Mouse (Mus musculus) embryo, embryonic 10 days (tissue): ENCODE measurements around the gene Dnaja4.
A peak's percentile ranks its signal among the peaks of the same experiment; 100 is the strongest.

Experiments
- DNase-seq: peaks from one replicate; pipeline ENCODE4 v3.0.0-alpha.2; 2015; ENCODE audit warnings: low spot score

Dnaja4 gene

GRCm38 (mm10) chr9:54699345-54700173, 886 bp downstream of the Dnaja4 start:
- DNase-seq = peak; percentile 47

GRCm38 (mm10) chr9:54700174-54700475, 1.5 kb downstream of the Dnaja4 start:
- no peak for DNase-seq

DNA sequence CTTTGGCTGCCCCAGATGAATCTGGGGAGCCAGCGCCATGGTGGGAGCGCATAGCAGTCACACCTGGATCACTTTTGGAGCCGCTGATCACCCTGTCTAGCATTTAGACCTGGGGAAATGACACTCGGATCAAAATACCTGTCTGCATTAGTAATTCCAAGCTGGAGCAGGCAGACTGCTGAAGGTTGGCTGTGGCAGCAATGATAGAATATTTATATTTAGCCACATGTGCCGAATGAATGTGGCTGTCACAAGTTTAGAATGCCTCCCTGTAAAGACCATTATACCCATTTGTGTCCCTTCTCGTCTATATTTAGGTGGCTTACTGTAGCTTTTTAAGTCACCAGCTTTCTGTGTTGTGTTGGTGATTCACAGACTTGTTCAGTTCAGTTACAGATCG, 2.1 kb downstream of the Dnaja4 start:
- no peak for DNase-seq

DNA sequence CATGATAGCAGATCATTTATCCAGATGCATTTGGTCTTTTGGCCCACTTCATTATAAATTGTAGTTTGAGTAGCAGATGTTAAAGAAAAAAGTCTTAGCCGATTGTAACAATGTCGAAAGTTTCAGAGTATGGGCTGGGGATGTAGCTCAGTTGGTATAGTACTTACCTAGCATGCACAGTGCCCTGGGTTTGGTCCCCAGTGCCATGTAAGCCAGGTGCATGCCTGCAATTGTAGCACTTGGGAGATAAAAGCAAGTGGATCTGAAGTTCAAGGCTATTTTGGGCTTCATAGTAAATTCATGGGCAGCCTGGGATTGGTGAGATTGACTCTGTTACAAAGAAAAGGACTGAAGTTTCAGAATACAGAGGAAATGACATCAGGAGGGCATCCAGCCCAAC, 3.9 kb downstream of the Dnaja4 start:
- DNase-seq = no peak

GRCm38 (mm10) chr9:54704361-54704760, 5.7 kb downstream of the Dnaja4 start:
- DNase-seq = no peak

DNA sequence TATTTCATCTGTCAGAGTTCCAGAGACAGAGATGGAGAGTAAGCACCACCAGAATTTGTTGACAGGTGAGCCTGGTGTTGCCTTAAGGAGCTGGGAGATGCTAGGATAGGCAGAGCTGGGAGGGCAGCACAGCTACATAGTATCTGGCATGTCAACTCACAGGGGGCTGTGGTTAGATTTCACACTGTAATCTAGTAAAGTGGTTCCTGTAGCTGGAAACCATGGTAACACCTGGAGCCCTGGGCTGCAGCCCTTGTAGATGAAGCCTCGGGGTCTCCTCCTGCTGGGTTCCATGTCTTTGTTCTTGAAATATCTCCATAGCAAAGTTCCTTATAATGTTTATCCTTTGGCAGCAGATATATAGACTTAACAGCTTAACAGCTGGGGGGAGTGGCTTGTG, 6.9 kb downstream of the Dnaja4 start:
- DNase-seq = no peak

GRCm38 (mm10) chr9:54707288-54707999, 8.8 kb downstream of the Dnaja4 start:
- no peak for DNase-seq

DNA sequence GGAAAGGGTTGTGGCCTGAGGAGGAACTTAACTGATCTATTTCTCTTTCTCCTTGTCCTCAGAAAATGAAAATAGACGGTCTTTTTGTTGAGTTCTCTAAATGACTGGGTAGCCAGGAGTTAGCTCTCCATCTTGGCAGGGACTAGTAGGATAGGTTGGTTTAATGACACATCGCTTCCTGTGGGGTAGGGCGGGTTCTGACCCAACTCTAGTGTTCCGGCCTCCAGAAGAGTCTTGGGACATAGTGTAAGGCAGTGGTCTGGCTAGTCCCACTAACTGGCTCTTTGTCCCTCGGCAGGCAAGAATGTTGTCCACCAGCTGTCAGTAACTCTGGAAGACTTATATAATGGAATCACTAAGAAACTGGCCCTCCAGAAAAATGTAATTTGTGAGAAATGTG, 9.4 kb downstream of the Dnaja4 start:
- DNase-seq = no peak

DNA sequence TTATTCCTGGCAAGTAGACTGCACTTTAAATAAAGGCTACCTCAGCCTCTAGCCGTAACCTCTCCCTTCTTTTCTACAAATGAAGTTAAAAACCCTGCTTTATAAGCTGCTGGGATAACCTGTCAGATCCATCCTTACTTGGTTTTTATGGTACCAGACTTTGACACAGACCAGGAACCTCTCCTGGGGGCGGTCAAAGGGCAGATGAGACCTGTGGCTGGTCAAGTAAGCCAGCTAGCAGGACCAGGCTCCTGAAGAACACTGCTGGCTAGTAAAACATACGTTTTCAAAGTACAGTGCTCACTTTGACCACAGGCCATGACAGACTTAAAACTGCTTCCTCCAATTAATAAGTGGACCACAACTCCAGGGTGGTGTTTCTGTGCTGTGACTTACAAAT, 17.1 kb downstream of the Dnaja4 start:
- no peak for DNase-seq

- no peak for DNase-seq
These were observed 18.9 kb downstream of the Dnaja4 start for GRCm38 (mm10) chr9:54717527-54717926.

- no peak for DNase-seq
These were observed 23.5 kb downstream of the Dnaja4 start for GRCm38 (mm10) chr9:54722156-54722555.

GRCm38 (mm10) chr9:54722596-54722995, 23.9 kb downstream of the Dnaja4 start:
- no peak for DNase-seq

DNA sequence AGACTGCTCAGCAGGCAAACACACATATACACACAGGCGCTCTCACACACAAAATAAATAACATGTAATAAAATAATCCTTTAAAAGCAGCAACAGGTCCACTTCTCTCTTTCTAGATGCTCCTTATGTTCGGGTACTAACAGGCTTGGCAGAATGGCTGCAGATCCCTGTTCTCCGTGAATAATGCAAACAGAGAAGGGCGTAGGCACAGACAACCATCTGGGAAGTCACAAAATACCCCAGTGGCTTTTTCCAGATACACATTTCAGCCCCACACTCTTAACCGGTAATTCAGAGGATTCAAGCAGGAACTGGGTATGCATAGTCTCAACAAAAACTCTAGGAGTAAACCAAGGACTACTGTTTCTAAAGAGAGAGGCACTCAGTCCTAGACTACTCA, 27.6 kb downstream of the Dnaja4 start:
- DNase-seq = no peak

DNA sequence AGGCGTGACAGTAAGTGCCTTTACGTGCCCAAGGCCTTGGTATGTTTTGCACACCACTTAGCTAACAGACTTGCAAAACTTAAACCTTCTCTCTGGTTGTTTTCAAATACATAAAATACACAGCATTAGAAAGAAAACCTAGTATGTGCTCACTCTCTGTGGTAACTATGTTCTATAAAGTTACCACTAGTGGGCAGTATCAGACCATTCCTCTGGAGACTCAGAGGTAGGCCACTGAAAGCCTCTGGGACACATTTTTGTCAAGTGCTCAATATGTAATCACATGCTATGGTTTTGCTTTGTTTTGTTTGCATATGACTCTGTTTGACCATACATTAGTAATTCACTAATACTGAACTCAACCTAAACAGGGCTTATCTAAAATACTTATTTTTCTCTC, 33.4 kb downstream of the Dnaja4 start:
- DNase-seq = peak; percentile 79

GRCm38 (mm10) chr9:54733921-54734638, 35.4 kb downstream of the Dnaja4 start, which contains the start of gene Wdr61:
Wdr61 (minus strand) TSS chr9:54734519.
- DNase-seq = peak; percentile 99

DNA sequence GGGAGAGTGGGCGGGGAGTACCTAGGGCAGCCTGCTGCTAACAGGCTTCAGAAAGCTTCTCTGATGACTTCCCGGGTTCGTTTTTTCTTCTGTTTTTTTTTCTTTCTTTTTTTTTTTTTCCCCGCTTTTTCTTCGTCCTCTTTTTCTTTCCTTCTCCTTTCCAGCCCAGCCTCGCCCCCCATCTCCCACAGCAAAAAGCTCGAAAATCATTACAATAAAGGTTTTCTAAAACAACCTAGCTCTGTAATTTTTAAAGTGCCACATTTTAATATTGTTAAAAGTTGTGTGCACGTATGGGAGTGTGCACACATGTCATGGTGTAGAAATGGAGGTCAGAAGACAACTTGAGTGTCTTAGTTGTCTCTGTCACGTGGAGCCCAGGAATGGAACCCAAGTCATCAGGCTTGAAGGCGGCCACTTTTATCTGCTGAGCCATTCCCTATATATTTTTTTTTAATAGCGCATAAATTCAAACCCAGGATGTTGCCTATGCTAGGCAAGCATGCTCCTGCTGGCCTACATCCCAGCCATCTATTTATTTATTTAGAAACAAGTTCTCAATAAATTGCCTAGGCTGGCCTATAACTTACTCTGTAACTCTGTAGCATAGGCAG, 36.1 kb downstream of the Dnaja4 start:
- DNase-seq = no peak

DNA sequence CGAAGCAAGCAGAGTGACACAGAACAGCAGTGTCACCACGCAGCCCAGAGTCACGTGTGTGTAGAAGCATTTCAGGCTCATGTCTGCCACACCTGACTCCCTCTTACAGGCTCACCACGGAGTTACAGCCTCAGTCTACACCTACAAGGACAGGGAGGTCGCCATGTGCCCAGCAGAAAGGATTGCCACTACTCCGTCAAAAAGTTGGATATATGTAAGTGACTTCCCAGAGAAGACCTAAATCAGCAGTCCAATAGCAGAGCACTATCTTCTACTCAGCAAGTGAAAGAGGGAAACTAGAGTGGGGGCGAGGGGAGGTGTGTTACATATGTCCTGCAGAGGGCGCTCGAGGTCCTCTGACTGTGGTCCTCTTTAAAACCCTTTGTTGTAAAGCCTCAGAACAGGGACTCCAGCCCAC, 37.6 kb downstream of the Dnaja4 start:
- DNase-seq = peak; percentile 93

- peak; percentile 92 for DNase-seq
These were observed 39.7 kb downstream of the Dnaja4 start for GRCm38 (mm10) chr9:54738376-54738775.

DNA sequence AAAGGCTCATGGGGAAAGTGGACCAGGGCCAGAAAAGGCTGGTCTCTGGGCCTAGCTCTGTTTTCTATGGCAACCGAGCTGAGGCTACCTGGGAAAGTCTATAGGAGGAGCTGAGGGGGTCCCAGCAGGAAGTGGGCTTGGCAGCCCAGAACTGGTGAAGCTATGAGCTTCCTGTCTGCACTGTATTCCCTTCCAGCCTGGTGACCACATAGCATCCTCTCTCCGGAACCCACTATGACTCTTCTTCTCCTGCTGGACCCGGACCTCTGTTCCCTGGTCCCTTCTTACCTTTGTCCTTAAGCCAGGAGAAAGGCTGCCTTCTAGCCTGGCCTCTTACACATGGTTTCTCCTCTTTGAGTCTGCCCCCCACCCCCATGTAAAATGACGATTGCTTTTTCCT, 45.2 kb downstream of the Dnaja4 start:
- no peak for DNase-seq

DNA sequence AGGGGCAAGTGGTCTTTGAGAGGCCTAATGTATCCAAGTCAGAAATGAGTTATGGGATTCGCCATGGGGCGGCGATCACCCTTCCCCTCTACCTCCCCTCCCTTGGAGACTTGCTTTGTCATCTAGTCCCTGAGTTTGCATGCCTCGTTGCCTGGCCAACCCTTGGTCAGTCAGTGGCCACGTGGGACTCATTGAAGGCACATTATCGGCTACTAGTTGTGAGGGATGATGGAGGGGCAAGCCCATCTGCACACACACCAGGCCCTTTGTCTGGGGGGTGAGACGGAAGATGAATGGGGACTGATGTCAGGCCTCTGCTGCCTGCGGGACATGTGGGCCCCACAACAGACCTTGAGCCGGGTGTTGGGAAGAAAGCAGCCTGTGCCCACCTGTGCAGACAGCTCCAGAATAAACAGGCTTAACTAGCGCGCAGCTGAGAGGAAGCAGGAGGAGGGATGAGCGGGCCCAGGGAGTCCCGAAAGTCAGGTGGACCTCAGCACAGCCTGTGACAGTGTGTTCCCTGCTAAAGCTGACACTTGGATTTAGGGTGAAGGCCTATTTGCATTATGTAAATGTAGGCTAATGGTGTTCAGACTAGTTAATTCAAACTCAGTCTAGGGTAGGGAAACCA, 47.2 kb downstream of the Dnaja4 start:
- peak; percentile 89 for DNase-seq

- peak; percentile 5 for DNase-seq
These were observed 51.7 kb downstream of the Dnaja4 start for GRCm38 (mm10) chr9:54750215-54750981.
